Mouse (Mus musculus): ENCODE measurements around the gene Tmem231. TPM values are rescaled to one million over a fixed set of nuclear protein-coding genes. Genes with fewer than 3 reads are reported as not detected.

The Tmem231 gene
- polyA plus RNA-seq (2015; fragmentation: Nextera tagmentation; extraction: Ambion mirVana), result 20.7 and 24.6 TPM in 2 replicates

DNA sequence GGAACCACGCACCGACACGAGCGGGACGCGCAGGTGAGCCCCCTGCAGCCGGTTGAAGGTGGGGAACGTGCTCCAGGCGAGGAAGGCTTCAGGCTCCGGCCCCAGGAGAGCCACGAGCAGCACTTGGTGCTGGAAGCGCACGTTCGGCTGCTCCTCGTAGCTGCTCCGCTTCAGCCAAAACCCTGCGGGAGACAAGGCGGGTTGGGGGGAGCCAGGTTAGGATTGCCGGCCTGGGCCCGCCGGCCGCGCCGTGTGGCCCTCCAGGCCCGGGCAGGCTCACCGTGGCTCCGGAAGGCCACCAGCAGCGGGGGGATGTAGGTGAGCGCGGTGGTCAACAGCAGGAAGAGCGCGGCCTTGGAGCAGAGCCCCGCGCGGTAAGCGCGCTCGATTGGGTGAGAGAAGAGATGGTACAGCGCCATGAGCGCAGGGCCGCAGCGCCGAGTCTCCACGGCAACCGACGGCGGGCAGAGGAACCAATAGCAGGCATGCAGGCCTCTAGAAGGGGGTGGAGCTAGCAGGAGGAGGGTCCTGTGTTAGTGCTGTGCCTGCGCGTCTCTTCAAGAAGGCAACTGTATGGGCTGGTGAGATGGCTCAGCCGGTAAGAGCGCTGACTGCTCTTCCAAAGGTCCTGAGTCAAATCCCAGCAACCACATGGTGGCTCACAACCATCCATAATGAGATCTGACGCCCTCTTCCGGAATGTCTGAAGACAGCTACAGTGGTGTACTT lies at the start of gene Tmem231:
Gene Tmem231, minus strand, starts transcription at position 534 of the 729 bp plus-strand sequence.
- H3K4me2 ChIP-seq (replicated peaks; ENCODE audit: low read depth, low read length), result peak within 1 kb of the TSS; percentile 85
- no peaks in the 10 kb centered on the region for H3K36me3 ChIP-seq (ENCODE audit: insufficient read depth, low read length)
- no peaks in the 10 kb centered on the region for H3K9me3 ChIP-seq (ENCODE audit: low read length)
- no peaks in the 10 kb centered on the region for H3K27me3 ChIP-seq (ENCODE audit: insufficient read depth, low read length)
- H3K27ac ChIP-seq (ENCODE audit: low read length), result peak within 1 kb of the TSS; percentile 81
- peak within 1 kb of the TSS; percentile 77 for H3K9ac ChIP-seq (replicated peaks; ENCODE audit: low read length)
- H3K4me3 ChIP-seq (ENCODE audit: low read length), result peak within 1 kb of the TSS; percentile 72
- peak; percentile 99 for ATAC-seq (ENCODE audit: low FRiP score, low TSS enrichment)
- H3K4me1 ChIP-seq (ENCODE audit: insufficient read depth, low read length), result peaks cover 15% of the 10 kb centered on the region
- WGBS, result under 1% methylated on average over 53 of the region's 53 CpGs

DNA sequence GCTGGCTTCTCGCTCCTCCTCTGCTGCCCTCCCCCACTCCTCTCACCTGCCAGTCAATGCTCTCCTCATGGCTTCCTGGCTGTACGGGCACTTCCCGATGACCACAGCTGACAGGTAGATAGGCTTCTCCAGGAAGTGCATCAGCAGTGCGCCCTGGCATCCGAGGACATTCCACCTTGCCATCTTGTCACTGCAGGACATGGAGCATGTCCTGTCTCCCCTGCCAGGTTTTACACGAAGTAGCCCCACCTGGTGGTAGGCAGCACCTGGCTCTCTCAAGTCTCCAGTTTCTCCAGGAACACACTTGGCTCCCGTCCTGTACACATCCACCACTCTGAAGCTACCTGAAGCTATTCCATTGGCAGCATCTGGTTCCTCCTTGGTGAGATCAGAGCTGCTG lies 48.4 kb upstream of the Tmem231 start:
- Histone ChIP-seq H3K36me3 (ENCODE audit: insufficient read depth, low read length) (peaks cover 33% of the 10 kb centered on the region), H3K4me1 (ENCODE audit: insufficient read depth, low read length) (peaks cover 12% of the 10 kb centered on the region; the same call in 1 of the 2 replicates), H3K9me3 (ENCODE audit: low read length) (no peaks in the 10 kb centered on the region), H3K27ac (ENCODE audit: low read length) (no peak overlapping the region), H3K4me2 (replicated peaks; ENCODE audit: low read depth, low read length) (no peak overlapping the region), H3K27me3 (ENCODE audit: insufficient read depth, low read length) (no peaks in the 10 kb centered on the region), H3K9ac (replicated peaks; ENCODE audit: low read length) (no peak overlapping the region), H3K4me3 (ENCODE audit: low read length) (no peak overlapping the region)
- no peak for ATAC-seq (ENCODE audit: low FRiP score, low TSS enrichment)
- 76% methylated on average over 7 of the region's 7 CpGs for WGBS

DNA sequence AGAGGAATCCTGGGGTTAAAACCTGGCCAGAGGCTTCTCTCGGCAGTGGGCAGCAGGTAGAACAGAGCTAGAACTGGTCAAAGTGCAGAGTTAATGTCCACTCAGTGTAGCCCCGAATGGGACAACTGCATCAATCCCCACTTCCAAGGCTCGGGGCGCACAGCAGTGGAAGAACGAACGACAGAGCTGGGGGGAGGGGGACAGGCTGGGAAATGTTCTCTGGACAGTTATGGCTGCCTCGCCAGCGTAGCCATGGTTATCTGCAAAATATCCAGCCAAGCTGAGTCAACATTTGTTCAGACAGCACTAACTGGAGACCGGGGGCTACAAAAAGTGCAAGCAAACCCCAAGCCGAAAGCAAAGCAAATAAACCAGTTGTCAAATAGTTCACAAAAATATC lies 44.5 kb upstream of the Tmem231 start:
- H3K9me3 ChIP-seq (ENCODE audit: low read length), result no peaks in the 10 kb centered on the region; the same call in 1 of the 2 replicates
- H3K9ac ChIP-seq (replicated peaks; ENCODE audit: low read length), result no peak overlapping the region
- ATAC-seq (ENCODE audit: low FRiP score, low TSS enrichment), result no peak
- WGBS, result 81% methylated on average over 10 of the region's 10 CpGs
- H3K27ac ChIP-seq (ENCODE audit: low read length), result no peak overlapping the region
- H3K36me3 ChIP-seq (ENCODE audit: insufficient read depth, low read length), result peaks cover 31% of the 10 kb centered on the region
- H3K4me2 ChIP-seq (replicated peaks; ENCODE audit: low read depth, low read length), result no peak overlapping the region
- no peaks in the 10 kb centered on the region for H3K4me1 ChIP-seq (ENCODE audit: insufficient read depth, low read length)
- no peak overlapping the region for H3K4me3 ChIP-seq (ENCODE audit: low read length)
- no peaks in the 10 kb centered on the region for H3K27me3 ChIP-seq (ENCODE audit: insufficient read depth, low read length)

- Histone ChIP-seq H3K27me3 (ENCODE audit: insufficient read depth, low read length) (no peaks in the 10 kb centered on the region), H3K9me3 (ENCODE audit: low read length) (no peaks in the 10 kb centered on the region; the same call in 1 of the 2 replicates), H3K4me1 (ENCODE audit: insufficient read depth, low read length) (no peaks in the 10 kb centered on the region), H3K36me3 (ENCODE audit: insufficient read depth, low read length) (peaks cover 31% of the 10 kb centered on the region), H3K4me2 (replicated peaks; ENCODE audit: low read depth, low read length) (no peak overlapping the region), H3K27ac (ENCODE audit: low read length) (no peak overlapping the region), H3K4me3 (ENCODE audit: low read length) (no peak overlapping the region), H3K9ac (replicated peaks; ENCODE audit: low read length) (no peak overlapping the region)
- 86% methylated on average over 2 of the region's 2 CpGs for WGBS
- no peak for ATAC-seq (ENCODE audit: low FRiP score, low TSS enrichment)
Measured at GRCm38 (mm10) chr8:111976326-111976725, 42.6 kb upstream of the Tmem231 start.

- Histone ChIP-seq H3K27ac (ENCODE audit: low read length) (no peak overlapping the region), H3K4me2 (replicated peaks; ENCODE audit: low read depth, low read length) (no peak overlapping the region), H3K36me3 (ENCODE audit: insufficient read depth, low read length) (peaks cover 31% of the 10 kb centered on the region), H3K9ac (replicated peaks; ENCODE audit: low read length) (no peak overlapping the region), H3K27me3 (ENCODE audit: insufficient read depth, low read length) (no peaks in the 10 kb centered on the region), H3K4me1 (ENCODE audit: insufficient read depth, low read length) (no peaks in the 10 kb centered on the region), H3K9me3 (ENCODE audit: low read length) (no peaks in the 10 kb centered on the region; the same call in 1 of the 2 replicates), H3K4me3 (ENCODE audit: low read length) (no peak overlapping the region)
- ATAC-seq (ENCODE audit: low FRiP score, low TSS enrichment), result no peak
- WGBS, result 90% methylated on average over 2 of the region's 2 CpGs
Measured at GRCm38 (mm10) chr8:111975706-111976105, 42.0 kb upstream of the Tmem231 start.

DNA sequence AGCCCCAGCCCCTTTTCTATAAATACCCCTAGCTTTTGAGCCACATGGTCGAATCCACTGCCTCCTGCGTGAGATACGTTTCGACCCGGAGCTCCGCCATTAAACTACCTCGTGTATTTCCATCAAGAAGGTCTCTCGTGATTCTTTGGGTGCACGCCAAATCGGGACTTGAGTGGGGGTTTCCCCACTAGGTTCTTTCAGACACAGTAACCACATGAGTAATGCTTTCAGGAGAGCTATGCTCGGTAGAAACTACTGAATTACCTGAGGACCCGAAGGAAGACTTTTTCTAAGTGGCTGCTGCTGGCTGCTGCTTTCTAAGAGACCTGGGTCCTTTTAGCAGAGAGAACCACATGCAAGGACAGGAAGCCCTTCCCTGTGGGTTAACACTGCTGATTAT lies 40.5 kb upstream of the Tmem231 start:
- H3K4me2 ChIP-seq (replicated peaks; ENCODE audit: low read depth, low read length), result no peak overlapping the region
- no peaks in the 10 kb centered on the region for H3K4me1 ChIP-seq (ENCODE audit: insufficient read depth, low read length)
- no peaks in the 10 kb centered on the region for H3K27me3 ChIP-seq (ENCODE audit: insufficient read depth, low read length)
- no peak overlapping the region for H3K9ac ChIP-seq (replicated peaks; ENCODE audit: low read length)
- 95% methylated on average over 12 of the region's 12 CpGs for WGBS
- no peak for ATAC-seq (ENCODE audit: low FRiP score, low TSS enrichment)
- H3K36me3 ChIP-seq (ENCODE audit: insufficient read depth, low read length), result peaks cover 31% of the 10 kb centered on the region
- H3K4me3 ChIP-seq (ENCODE audit: low read length), result no peak overlapping the region
- H3K27ac ChIP-seq (ENCODE audit: low read length), result no peak overlapping the region
- no peaks in the 10 kb centered on the region; the same call in 1 of the 2 replicates for H3K9me3 ChIP-seq (ENCODE audit: low read length)

DNA sequence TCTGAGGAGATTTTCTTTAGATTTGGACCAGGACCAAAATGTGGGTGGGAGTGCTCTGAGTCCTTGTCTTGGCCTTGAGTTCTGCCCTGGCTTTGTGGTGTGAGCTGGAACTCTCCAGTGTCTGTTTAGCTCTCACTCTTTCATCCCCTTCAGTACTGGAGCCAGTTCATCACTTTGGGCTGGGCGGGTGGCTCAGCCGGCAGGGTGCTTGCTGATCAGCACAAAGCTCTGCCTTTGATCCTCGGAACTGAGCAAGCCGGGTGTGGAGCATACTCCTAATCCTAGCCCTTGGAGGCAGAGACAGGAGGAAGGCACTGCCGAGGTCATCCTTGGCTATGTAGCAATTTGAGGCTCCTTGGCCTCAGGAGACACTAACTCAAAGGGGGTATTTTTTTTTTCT lies 35.3 kb upstream of the Tmem231 start:
- Histone ChIP-seq H3K36me3 (ENCODE audit: insufficient read depth, low read length) (peaks cover 9% of the 10 kb centered on the region), H3K9me3 (ENCODE audit: low read length) (no peaks in the 10 kb centered on the region; the same call in 1 of the 2 replicates), H3K9ac (replicated peaks; ENCODE audit: low read length) (no peak overlapping the region), H3K4me2 (replicated peaks; ENCODE audit: low read depth, low read length) (no peak overlapping the region), H3K27ac (ENCODE audit: low read length) (no peak overlapping the region), H3K4me1 (ENCODE audit: insufficient read depth, low read length) (no peaks in the 10 kb centered on the region), H3K27me3 (ENCODE audit: insufficient read depth, low read length) (no peaks in the 10 kb centered on the region), H3K4me3 (ENCODE audit: low read length) (no peak overlapping the region)
- WGBS, result 45% methylated on average over 5 of the region's 5 CpGs
- no peak for ATAC-seq (ENCODE audit: low FRiP score, low TSS enrichment)

DNA sequence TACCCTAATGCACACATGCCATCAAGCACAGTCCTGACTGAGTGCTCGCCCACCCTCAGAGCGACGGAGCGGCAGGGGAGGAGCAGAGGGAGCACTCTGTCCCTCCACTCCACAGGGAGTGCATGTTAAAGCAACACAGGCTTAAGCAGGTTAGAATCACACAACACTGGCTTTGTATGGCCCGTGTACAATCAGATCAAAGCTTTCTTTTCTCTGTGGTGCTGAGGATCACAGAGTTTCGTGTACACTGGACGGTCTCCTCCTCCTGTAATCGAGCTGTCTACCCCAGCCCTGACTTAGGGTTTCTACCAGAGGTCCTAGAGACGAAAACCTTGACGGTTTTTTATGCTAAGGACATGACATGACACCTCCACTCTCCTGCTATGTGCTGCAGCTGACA lies 34.9 kb upstream of the Tmem231 start:
- H3K9me3 ChIP-seq (ENCODE audit: low read length), result no peaks in the 10 kb centered on the region
- no peak overlapping the region for H3K4me3 ChIP-seq (ENCODE audit: low read length)
- no peak overlapping the region for H3K4me2 ChIP-seq (replicated peaks; ENCODE audit: low read depth, low read length)
- no peak overlapping the region for H3K27ac ChIP-seq (ENCODE audit: low read length)
- H3K36me3 ChIP-seq (ENCODE audit: insufficient read depth, low read length), result peaks cover 5% of the 10 kb centered on the region; the same call in 1 of the 2 replicates
- no peaks in the 10 kb centered on the region for H3K27me3 ChIP-seq (ENCODE audit: insufficient read depth, low read length)
- H3K4me1 ChIP-seq (ENCODE audit: insufficient read depth, low read length), result no peaks in the 10 kb centered on the region
- 83% methylated on average over 10 of the region's 10 CpGs for WGBS
- ATAC-seq (ENCODE audit: low FRiP score, low TSS enrichment), result no peak
- H3K9ac ChIP-seq (replicated peaks; ENCODE audit: low read length), result no peak overlapping the region

- no peaks in the 10 kb centered on the region for H3K36me3 ChIP-seq (ENCODE audit: insufficient read depth, low read length)
- no peaks in the 10 kb centered on the region for H3K27me3 ChIP-seq (ENCODE audit: insufficient read depth, low read length)
- H3K27ac ChIP-seq (ENCODE audit: low read length), result no peak overlapping the region
- ATAC-seq (ENCODE audit: low FRiP score, low TSS enrichment), result no peak
- H3K4me3 ChIP-seq (ENCODE audit: low read length), result no peak overlapping the region
- no peaks in the 10 kb centered on the region for H3K9me3 ChIP-seq (ENCODE audit: low read length)
- no peak overlapping the region for H3K4me2 ChIP-seq (replicated peaks; ENCODE audit: low read depth, low read length)
- no peaks in the 10 kb centered on the region for H3K4me1 ChIP-seq (ENCODE audit: insufficient read depth, low read length)
- 83% methylated on average over 5 of the region's 5 CpGs for WGBS
- no peak overlapping the region for H3K9ac ChIP-seq (replicated peaks; ENCODE audit: low read length)
Measured at GRCm38 (mm10) chr8:111967246-111967870, 33.7 kb upstream of the Tmem231 start.
